Mouse (Mus musculus) brown adipose tissue, adult 24 weeks (tissue): ENCODE measurements around the gene Capn1. TPM values are rescaled to one million over a fixed set of nuclear protein-coding genes. Genes with fewer than 3 reads are reported as not detected.

ENCODE experiments used
- H3K27ac ChIP-seq: fragments of 200-500 bp; replicated peaks from 2 replicates; pipeline ENCODE4 v1.5.1; 2012; ENCODE audit warnings: low read depth, mild to moderate bottlenecking, low read length
- H3K4me1 ChIP-seq: fragments of 200-500 bp; 2 replicates; pipeline ENCODE4 v1.6.1; 2012; ENCODE audit warnings: low read length, mixed read lengths; ENCODE audit not compliant: control insufficient read depth, insufficient read depth, insufficient read length
- H3K4me3 ChIP-seq: fragments of 200-500 bp; 2 replicates; pipeline ENCODE4 v1.5.1; 2012; ENCODE audit warnings: low read depth, mild to moderate bottlenecking, low read length, moderate library complexity; ENCODE audit not compliant: insufficient read depth
- polyA plus RNA-seq: library from polyadenylated mRNA; stranded (reverse); fragments of >200 nt; gene quantifications from 2 replicates; pipeline ENCODE4 v1.2.4, GENCODE M21; 2012; ENCODE audit not compliant: missing spikeins, insufficient read depth, insufficient read length

Gene Capn1
- polyA plus RNA-seq, 1 experiment: 15.9 TPM

DNA sequence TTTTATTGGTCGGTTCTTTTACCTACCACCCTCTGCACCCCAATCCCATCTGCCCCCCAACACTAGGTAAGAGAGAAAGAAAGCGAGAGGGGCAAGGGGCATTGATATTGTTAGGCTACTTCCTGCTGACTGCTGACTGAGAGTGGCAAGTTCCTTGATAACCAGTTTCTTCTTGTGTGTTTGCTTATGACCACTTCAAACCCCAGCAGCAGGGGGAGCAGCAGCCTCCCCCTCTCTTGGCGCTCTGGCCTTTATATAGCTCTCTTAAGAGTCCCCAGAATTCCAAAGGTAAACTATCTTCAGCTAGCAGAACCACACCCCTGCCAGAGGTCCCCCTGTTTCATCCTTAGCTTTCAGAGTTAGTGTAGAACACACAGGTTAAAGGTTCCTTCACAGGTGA lies 4.6 kb upstream of the Capn1 start:
- H3K4me1 ChIP-seq: no peaks in the 10 kb centered on the region
- H3K4me3 ChIP-seq: no peak overlapping the region
- H3K27ac ChIP-seq: no peak overlapping the region

DNA sequence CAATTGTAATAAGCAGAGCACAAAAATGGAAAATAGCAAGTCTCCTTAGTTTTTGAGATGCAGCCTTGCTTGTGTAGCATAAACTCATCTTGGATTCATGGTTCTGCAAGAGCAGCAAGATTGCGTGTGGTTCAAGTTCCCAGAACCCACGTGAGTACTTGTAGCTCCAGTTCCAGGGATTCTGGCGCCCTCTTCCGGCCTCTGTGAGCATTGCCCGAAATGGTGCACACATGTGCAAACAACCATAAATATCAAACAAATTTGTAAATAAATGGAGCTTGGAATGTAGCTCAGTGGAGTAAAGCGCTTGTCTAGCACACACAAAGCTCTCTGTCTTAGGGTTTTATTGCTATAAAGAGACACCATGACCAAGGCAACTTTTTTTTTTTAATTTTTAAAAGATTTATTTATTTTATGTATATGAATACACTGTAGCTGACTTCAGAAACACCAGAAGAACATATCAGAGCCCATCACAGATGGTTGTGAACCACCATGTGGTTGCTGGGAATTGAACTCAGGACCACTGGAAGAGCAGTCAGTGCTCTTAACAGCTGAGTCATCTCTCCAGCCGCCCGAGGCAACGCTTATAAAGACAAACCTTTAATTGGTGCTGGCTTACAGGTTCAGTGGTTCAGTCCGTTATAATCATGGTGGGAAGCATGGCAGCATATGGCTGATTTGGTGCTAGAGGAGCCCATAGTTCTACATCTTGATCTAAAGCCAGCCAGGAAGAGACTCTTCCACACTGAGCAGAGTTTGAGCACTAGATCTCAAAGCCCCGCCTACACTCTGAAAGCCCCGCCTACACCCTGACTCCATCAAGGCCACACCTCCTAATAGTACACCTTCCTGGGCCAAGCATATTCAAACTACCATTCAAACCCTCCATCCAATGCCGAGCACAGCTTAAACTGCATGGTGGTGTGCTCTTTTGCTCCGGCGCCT lies 2.7 kb upstream of the Capn1 start:
- Histone ChIP-seq H3K27ac (no peak overlapping the region), H3K4me1 (0 out of 2 replicates have a peak, but pooled peaks cover 6% of the 10 kb centered on the region), H3K4me3 (no peak overlapping the region)

DNA sequence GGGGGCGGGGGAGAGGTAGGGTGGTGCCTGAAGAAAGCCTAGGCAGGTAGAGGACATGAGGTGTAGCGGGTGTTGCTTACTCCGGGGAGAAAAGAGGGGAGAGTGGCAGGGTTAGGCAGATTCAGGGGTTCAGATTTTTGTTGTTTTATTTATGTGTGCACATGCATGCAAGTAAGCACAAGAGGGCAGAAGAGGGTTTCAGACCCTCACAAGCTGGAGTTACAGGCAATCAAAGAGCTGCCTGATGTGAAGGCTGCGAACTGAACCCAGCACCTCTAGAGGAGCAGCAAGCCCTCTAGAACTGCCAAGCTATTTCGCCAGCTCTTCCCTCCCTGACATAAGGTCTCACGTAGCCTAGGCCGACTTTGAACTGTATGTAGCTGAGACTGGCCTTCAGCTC lies 835 bp upstream of the Capn1 start:
- Histone ChIP-seq H3K4me3 (no peak overlapping the region), H3K4me1 (0 out of 2 replicates have a peak, but pooled peaks cover 6% of the 10 kb centered on the region), H3K27ac (no peak overlapping the region)

DNA sequence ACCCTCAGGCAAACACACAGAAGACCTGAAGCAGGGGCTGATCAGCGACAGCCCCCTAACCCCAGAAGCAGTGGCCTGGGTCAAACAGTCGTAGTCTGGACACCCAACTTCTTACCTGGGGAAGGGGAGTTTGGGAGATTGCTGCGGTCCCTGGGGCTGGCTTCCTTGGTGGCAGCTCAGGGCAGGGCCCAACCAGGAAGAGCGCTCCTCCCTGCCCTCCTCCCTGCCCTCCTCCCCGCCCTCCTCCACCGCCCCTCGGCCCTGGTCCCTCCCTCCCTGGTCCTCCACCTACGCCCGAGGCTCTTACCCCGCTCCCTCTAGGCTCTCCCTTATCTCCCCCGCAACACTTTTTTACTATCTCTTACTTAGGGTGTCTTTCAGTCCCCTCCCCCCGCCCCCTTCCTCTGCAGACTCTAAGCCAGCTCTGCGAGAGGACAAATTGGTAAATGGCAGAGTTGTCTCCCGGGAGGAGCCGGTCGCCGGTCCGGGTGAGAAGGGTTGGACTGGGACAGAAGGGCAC lies 646 bp downstream of the Capn1 start:
- Histone ChIP-seq H3K27ac (peak overlapping the region; percentile 30), H3K4me3 (peak overlapping the region; percentile 84), H3K4me1 (0 out of 2 replicates have a peak, but pooled peaks cover 6% of the 10 kb centered on the region)

DNA sequence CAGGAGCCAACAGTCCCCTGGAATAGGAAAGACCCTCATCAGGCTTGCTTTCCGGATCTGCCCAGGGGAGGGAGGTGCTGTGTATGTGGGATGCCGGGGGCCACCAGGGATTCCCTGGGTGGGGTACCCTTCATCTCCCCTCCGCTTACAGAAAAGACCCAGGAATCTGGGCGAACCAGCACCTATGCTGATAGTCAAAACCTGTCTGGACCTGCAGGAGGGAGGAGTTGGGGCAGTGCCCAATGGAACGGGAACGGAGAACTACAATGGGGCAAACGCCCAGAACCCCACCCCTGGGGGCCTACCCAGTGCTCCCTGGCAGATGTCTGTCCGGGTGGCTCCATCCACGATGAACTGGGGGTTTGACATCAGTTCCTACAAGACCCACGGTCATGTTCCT lies 2.0 kb downstream of the Capn1 start:
- Histone ChIP-seq H3K27ac (no peak overlapping the region), H3K4me1 (0 out of 2 replicates have a peak, but pooled peaks cover 6% of the 10 kb centered on the region), H3K4me3 (0 out of 2 replicates have a peak overlapping the region, but pooled peaks have one; percentile 84)

DNA sequence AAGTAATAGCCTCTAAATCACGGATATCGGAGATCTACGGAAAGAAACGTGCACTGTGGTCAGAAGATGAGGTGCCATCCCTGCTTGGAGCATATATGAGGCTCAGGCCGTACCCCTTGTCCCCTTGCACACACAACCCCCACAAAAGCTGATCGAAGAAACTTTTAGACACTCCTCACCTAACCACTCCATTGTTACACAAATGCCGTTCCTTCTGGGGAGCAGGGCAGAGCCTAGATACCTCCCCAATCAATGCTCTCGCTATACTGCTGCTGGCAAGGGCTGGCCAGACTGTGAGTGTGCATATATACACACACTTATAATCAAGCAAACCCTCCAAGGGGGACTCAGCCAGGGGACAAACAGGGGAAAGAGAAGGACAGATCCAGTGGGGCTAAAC lies 6.6 kb downstream of the Capn1 start:
- Histone ChIP-seq H3K4me3 (no peak overlapping the region), H3K27ac (no peak overlapping the region)

DNA sequence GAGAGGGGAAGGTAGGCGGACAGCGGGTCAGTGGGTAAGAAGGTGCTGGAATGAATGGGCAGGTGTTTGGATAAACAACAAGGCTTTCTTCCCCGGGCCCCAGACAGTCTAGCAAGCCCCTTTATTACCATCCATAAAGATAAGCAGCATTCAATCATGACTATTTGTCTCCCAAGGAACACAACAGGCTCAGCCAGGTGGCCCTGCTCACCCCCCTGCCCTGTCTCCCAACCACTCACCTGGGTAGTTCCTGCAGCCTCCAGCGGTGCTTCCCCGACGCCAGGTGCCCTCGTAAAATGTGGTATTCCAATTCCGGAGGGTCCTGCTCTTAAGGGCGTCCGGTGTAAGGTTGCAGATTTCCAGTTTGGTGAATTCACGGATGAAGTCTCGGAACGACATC lies 8.7 kb downstream of the Capn1 start:
- H3K4me3 ChIP-seq: no peak overlapping the region
- no peaks in the 10 kb centered on the region for H3K4me1 ChIP-seq
- no peak overlapping the region for H3K27ac ChIP-seq

More for the DNA sequence above, 6.6 kb downstream of the Capn1 start:
- 0 out of 2 replicates have a peak, but pooled peaks cover 2% of the 10 kb centered on the region for H3K4me1 ChIP-seq

DNA sequence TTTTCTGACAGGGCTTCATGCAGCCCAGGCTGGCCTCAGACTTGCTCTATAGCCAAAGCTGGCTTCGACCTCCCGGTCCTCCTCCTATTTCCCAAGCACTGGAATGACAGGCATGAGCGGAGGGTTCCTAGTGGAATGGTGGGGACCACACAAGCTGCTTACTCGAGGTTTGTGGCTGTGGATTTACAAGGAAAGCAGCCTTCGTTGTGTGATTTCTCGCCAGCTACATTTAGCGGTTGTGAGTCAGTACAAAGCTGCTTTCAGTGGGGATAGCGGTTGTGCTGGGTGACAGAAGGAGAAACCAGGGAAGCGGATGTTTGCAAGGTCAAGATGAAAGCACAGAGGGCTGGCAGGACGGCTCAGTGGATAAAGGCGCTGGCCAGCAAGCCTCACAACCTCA lies 10.2 kb downstream of the Capn1 start:
- Histone ChIP-seq H3K4me3 (no peak overlapping the region), H3K27ac (no peak overlapping the region), H3K4me1 (no peaks in the 10 kb centered on the region)

DNA sequence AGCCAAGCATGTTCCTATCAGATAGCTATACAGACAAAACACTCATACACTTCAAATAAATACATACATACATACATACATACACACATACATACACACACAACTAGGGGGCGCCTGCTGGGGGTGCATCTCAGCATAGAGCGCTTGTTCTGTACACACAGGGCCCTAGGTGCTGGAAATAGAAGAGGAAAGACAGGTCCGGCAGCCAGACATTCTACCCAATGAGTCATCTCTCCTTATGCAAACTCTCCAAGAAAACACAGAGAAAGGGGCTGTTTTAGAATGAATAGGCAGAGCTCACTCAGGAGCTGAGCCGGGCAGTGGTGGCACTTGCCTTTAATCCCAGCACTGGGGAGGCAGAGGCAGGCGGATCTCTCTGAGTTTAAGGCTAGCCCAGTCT lies 15.7 kb downstream of the Capn1 start:
- H3K4me1 ChIP-seq: no peaks in the 10 kb centered on the region
- H3K4me3 ChIP-seq: no peak overlapping the region
- H3K27ac ChIP-seq: no peak overlapping the region

DNA sequence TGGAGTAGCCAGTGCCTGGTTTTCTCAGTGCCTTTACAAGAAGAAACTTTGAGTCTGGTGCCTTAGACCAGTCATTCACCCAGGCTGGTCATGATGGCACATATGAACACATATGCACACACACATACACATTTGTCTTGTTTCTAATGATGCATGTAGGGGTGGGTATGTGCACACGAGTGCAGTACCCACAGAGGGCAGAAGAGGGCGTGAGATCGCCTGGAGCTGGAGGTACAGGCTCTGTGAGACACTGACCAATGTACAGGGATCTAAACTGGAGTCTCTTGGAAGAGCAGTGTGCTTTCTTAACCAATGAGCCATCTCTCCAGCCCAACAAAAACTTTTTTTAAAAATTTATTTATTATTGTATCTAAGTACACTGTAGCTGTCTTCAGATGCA lies 17.5 kb downstream of the Capn1 start:
- no peaks in the 10 kb centered on the region for H3K4me1 ChIP-seq
- H3K4me3 ChIP-seq: no peak overlapping the region
- H3K27ac ChIP-seq: no peak overlapping the region

DNA sequence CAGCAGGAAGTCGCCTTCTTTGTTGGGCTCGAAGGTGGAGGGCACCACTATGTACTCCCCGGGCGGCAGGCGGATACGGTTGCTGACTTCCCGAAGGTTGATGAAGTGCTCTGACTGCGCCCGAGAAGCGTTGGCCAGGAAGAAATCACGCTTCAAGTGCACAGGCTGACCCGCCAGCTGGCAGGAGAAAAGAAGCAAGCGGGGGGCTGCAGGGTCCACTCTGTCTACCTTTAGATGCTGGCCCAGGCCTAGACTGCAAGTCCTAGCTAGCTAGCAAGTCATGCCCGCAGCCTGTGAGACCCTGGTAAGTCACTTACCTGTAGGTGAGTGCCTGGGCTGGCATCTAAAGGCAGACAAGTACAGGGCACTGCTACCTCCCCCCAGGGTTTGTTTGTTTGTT lies 21.0 kb downstream of the Capn1 start:
- H3K4me1 ChIP-seq: no peaks in the 10 kb centered on the region
- no peak overlapping the region for H3K4me3 ChIP-seq
- no peak overlapping the region for H3K27ac ChIP-seq

DNA sequence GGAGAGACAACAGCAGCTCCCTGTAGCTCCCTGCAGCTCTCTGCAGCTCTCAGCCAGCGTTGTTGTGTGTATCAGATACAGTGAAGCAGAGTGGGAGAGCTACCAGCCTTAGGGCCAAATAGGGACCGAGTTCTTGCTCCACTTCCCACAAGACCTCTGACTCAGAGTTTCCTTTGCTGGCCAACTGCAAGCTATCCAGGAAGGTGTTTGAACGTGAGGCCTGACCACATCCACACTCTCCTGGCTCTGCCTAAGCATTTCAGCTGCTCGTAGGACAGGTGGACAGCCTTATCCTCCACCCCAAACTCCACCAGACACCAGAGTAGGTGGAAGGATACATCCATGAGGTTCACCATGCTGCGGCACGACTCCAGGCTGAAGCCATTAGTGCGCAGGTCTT lies 23.7 kb downstream of the Capn1 start:
- Histone ChIP-seq H3K27ac (no peak overlapping the region), H3K4me1 (peaks cover 2% of the 10 kb centered on the region; the same call in 1 of the 2 replicates), H3K4me3 (no peak overlapping the region)

DNA sequence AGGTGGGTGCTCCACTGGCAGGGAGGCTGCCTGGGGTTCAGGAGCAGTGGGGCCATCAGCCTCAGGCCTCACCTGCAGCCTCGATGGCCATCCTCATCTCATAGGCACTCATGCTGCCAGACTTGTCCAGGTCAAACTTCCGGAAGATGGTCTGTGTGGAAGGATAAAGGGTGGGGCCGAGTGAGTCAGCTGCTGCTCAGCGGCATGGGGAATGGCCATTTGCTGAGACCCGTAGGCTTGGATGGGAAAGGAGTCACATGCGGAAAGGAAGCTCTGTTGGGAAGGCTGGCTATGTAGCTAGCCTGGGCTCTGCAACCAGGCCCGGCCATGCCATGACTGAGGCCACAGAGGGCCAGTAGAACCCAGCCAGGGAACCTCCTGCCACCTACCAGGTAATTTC lies 24.2 kb downstream of the Capn1 start:
- H3K4me1 ChIP-seq: peaks cover 2% of the 10 kb centered on the region; the same call in 1 of the 2 replicates
- H3K4me3 ChIP-seq: no peak overlapping the region
- H3K27ac ChIP-seq: no peak overlapping the region

DNA sequence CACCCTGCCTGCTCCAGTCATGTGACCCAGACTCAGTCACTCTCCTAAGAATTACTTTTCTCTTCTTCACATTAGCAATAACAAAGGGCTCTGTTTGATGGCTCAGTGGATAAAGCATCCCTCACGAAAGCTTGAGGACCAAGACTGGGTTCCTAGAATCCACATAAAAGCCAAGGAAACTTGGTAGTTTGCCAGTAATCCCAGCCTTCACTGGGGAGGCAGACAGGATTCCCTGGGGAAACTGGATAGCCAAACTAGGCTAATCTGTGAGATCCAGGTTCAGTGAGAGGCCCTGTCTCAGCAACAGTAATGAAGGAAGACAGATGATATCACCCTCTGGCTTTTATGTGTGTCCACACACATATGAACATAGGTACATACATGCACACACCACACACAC lies 24.8 kb downstream of the Capn1 start:
- Histone ChIP-seq H3K27ac (no peak overlapping the region), H3K4me3 (no peak overlapping the region), H3K4me1 (peaks cover 2% of the 10 kb centered on the region; the same call in 1 of the 2 replicates)

DNA sequence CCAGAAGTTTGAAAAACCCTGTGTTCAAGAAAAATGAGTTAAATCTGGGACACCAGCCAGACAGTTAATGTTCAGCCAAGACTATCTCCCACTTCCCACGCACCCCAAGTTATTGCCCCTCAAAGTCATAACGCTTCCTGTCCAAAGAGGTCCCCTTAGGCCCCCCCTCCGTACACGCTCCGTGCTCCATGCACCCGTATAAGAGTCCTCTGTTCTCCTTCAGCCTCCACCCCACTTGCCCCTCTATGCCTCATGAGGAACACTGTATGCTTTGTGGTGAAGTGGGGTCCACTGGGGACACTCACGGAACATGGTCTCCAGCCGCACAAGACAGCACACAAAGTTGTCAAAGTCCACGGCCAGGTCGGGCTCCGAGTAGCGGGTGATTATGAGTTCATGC lies 25.7 kb downstream of the Capn1 start:
- no peak overlapping the region for H3K4me3 ChIP-seq
- H3K27ac ChIP-seq: no peak overlapping the region
- peaks cover 2% of the 10 kb centered on the region; the same call in 1 of the 2 replicates for H3K4me1 ChIP-seq

DNA sequence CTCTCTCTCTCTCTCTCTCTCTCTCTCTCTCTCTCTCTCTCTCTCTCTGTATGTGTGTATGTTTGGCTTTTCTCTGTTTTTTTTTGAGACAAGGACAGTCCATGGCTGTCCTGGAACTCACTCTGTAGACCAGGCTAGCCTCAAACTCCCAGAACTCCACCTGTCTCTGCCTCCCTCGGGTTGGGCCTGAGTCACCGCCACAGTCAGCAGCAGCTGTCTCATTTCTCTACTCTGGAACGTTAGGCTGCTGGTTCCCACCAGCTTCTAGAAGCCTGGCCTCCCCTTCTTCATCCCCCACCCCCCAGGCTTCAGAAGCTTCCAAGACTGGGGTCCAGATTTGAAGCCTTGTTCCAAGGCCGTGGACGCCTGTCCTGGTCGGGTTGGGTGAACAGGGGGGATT lies 26.1 kb downstream of the Capn1 start:
- Histone ChIP-seq H3K4me1 (peaks cover 2% of the 10 kb centered on the region; the same call in 1 of the 2 replicates), H3K27ac (no peak overlapping the region), H3K4me3 (no peak overlapping the region)
